Mouse (Mus musculus) hindlimb bud, embryonic 11.5 days (tissue): ENCODE data around the gene Gdf5.
A peak's percentile ranks its signal among the peaks of the same experiment; 100 is the strongest.

Experiments used
- DNase-seq: peaks from one replicate; pipeline ENCODE4 v3.0.0-alpha.2; 2012; ENCODE audit warnings: low read depth, low spot score; ENCODE audit errors: extremely low spot score

Gdf5 gene

DNA sequence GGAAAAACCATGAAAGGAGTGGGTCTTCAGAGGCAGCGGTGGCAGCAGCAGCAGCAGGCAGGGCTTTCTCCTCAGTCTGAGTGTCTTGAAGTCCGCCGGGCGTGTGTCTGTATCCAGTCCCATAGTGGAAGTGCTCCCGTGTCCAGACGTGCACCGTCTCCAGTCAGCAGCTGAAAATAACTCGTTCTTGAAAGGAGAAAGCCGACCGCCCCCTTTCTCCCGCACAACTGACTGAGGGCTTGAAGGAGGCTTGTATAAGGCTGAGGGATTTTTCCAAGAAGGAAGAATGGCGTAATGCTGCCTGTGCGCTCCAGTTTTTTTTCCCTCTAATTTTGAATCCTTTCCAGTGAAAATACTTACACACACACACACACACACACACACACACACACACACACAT is at the start of gene Gdf5:
Gdf5 (minus strand) TSS at position 244 of the 400 bp plus-strand sequence.
- DNase-seq = no peak

DNA sequence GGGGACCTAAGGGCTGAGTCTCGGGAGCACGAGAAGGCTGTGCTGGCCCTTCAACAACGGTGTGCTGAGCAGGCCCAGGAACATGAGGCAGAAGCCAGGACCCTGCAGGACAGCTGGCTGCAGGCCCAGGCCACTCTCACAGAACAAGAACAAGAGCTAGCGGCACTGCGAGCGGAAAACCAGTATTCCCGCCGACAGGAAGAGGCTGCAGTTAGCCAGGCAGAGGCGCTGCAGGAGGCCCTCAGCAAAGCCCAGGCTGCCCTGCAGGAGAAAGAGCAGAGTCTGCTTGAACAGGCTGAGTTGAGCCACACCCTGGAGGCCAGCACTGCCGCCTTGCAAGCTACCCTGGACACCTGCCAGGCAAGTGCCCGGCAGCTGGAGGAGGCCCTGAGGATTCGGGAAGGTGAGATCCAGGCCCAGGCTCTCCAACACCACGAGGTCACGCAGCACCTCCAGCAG is 46.7 kb upstream of the Gdf5 start:
- DNase-seq = no peak

DNA sequence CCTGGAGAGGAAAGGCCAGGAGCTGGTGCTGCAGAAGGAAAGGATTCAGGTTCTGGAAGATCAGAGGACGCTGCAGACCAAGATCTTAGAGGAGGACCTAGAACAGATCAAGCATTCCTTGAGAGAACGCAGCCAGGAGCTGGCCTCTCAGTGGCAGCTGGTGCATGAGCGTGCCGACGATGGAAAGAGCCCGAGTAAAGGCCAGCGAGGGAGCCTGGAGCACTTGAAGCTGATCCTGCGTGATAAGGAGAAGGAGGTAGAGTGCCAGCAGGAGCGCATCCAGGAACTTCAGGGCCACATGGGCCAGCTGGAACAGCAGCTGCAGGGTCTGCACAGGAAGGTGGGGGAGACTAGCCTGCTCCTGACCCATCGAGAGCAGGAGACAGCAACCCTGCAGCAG is 46.0 kb upstream of the Gdf5 start:
- no peak for DNase-seq

DNA sequence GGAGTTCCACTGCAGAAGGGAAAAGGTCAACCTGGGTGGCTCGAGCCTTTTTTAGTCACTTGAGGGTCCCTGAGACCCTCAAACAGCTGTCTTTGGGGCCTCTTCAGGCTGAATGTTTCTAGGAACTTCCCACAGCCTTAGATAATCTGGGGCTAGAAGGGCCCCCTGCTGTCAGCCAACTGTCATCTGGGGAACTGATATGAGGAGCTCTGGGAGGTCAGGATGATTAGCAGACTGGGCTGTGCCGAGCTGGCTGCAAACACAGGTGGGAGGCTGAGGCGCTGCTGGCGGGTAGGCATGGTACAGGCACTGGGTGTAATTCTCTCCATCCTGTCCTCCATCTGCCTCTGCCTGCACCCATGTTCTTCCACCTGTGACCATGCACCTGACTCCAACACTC is 43.9 kb upstream of the Gdf5 start:
- no peak for DNase-seq

DNA sequence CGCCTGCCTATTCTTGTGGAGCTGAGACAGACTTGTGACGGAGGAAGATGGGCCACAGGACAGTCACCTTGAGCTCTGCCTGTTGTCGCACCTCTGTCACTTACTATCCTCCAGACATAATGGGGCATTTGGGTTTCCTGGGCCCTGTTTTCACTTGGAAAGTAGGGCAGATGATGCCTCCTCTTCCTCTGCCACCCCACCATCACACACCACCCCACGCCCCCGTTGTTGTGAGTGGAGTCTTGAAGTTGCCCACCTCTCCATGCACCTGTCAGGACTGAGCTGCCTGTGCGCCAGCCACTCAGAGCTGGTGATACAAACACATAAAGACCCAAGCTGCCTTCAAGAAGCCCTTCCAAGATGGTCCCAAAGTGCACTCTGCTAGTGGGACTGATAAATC is 42.0 kb upstream of the Gdf5 start:
- no peak for DNase-seq

DNA sequence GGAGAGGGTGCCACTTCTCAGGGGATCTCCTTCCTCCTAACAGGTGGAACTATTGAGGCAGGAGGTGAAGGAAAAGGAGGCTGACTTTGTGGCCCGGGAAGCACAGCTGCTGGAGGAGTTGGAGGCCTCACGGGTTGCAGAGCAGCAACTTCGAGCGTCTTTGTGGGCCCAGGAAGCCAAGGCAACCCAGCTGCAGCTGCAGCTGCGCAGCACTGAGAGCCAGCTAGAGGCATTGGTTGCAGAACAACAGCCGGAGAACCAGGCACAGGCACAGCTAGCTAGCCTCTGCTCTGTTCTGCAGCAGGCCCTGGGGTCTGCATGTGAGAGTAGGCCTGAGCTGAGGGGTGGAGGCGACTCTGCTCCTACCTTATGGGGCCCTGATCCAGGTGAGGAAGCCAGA is 40.6 kb upstream of the Gdf5 start:
- DNase-seq = no peak

DNA sequence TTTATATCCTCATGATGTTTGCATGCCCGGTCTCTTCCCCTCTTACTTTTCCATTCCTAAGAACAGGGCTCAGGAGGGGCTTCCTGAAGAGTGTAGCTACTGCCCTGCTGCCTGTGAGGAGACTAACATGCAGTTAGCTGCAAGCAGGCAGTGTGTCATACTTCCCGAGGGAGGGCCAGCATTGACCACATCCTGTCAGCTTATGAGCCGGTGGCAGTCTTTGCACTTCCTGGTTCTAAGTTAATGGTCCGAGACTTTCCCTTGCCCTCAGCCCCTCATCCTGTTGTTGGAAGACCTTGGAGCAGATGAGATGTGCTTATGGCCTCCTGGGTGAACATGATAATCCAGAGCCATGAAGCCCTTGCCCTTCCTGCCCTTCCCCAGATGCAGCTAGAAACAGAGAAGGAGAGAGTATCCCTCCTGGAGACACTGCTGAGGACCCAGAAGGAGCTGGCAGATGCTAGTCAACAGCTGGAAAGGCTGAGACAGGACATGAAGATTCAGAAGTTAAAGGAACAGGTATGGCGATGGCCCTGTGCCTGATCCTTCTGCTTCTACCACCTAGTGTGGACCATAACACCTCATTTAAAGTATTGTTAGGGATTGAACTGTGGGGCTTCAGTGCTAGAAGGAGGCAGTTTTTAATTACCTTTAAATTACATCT is 34.3 kb upstream of the Gdf5 start:
- DNase-seq = no peak

DNA sequence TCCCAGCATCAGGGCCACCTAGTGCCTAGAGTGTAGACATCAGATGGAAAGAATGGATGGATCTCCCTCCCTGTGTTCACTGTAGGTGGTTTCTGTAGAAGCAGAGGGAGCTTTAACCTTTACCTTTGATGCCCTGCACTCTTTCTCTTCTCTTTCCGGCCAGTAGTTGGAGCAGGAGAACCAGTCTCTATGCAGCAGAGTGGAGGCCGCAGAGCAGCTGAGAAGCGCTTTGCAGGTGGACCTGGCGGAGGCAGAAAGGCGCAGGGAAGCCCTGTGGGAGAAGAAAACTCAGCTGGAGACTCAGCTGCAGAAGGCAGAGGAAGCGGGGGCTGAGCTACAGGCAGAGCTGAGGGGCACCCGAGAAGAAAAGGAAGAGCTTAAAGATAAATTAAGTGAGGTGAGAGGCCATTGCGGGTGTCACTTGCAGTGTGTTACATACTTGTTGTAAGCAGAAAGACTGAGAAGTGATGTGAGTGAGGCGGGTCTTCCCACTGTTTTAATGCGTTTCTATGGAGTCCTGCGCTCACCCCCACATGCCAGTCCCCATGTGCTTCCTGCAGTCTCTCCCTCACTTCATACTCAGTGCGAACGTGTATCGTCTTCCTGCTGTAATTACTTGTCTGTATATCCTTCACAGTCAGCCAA is 29.0 kb upstream of the Gdf5 start:
- DNase-seq = no peak

DNA sequence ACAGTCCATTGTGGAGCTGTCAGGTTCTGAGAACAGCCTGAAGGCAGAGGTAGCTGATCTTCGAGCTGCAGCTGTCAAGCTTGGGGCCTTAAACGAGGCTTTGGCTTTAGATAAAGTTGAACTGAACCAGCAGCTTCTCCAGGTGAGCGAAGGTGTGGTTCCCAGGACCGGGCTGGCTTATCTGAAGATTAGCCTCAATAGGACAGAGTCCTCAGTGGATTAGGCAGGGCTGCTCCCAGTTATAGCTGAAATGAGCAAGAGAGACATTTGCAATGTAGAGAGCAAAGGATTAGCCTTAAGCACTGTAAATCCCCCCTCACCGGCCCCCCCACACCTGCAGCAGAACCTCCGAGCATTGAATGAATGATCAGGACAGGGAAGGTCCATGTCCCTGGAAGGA is 28.2 kb upstream of the Gdf5 start:
- no peak for DNase-seq

DNA sequence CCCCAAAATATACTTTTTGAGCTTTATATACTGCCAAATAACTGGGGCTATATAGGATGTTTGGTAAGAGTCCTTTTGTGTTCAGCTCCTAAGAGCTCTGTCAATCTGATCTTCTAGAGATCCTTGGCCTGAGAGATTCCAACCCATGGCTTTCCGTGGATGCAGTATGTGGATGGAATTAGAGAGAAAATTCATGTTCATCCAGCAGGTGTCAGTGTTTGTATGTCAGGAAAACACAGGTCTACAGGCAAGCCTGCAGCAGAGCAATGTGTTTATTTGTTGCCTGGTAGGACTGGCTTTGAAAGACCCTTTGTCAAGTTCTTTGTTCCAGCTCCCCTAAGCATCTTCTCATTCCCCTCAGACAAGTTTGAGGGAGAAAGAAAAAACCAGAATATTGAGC is 17.8 kb upstream of the Gdf5 start:
- DNase-seq = no peak

DNA sequence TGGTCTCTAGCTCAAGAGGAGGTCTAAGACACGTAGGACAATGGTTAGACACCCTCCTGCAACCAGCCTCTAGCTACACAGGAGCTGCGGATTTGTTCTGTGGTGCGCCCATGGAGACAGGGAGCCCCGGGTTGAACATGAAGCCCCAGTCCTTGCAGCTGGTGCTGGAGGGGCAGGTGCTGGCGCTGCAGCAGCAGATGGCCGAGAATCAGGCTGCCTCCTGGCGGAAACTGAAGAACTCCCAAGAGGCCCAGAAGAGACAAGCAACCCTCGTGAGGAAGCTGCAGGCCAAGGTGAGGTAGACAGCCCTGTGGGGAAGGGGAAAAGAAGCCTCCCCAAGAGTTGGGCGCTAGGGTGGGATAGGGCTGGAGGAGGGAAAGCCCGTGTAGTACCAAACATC is 16.7 kb upstream of the Gdf5 start:
- no peak for DNase-seq

DNA sequence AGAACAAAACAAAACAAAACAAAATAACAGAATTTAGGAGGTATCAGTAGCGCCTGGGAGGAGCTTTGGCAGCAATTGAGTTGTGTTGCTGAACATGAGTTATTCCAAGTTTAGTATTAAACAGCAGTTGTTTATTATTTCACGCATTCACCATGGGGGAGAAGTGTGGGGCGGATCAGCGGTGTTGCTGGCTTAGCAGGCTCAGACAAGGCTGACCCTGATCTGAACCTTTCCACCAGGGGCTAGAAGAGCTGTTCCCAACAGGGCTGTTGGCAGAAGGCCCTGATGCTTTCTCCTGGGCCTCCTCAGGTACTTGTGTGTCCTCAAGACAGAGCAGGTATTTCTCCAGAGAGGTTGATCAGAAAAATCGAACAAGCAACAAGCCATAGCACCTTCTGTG is 14.8 kb upstream of the Gdf5 start:
- no peak for DNase-seq

DNA sequence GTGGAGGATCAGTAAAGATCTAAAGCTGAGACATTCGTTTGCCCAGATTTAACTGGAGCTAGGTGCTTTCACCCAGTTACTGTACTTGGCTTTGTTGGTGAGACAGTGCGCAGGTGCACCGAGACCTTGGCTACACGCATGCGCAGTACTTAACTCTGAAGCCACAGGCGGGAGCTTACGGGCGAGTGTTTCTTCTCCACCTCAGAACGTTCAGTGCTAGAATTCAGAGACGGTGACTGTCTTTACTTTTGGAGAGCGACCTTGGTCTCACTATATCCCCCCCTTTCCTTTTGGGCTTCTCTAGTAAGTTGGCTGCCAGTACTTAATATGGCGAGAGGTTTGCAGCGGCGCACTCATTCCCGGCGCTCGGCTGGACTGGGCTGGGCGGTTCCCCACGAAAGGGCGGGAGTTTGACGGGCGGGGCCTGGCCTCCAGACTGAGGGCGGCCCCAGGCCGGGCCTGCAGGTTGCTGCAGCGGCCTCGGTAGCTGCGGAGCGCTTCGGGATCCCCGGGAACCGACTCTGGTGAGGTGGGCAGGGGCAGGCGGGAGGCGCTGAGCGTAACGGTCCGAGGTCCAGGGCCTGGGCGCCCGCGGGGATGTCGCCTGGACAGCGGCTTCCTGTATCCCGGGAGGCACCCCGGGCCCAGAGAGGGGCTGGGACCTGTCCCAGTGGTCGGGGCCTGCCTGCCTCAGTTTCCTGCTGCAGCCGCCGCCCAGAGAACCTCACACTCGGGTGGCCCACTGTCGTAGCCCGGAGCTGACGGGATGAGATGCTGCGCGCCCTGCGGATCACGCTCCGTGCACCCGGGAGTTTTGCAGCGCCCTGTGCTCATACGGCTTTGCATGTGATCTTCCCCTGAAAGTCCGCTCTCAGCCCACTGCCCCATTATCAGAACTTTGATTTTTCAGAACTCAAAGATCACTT is 11.2 kb upstream of the Gdf5 start, which contains the start of gene Cep250:
Cep250 (plus strand) TSS at position 325 of the 926 bp plus-strand sequence.
- DNase-seq = peak; percentile 96

DNA sequence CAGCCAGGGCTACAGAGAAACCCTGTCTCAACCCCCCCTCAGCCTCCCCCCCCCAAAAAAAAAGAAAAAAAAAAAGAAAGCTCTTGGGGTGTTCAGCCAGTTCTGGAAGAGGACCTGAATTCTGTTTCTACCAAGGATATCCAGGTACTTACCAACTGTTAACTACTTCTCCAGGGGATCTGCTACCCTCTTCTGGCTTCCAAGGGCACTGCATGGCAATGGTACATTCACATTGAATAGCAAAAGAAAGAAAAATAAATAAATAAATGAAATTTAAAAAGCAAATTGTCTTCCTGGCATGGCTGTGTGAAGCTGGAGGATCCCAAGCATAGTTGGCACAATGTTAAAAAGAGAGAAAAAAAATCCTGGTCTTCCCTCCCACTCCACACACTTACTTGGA is 6.8 kb upstream of the Gdf5 start:
- DNase-seq = no peak

DNA sequence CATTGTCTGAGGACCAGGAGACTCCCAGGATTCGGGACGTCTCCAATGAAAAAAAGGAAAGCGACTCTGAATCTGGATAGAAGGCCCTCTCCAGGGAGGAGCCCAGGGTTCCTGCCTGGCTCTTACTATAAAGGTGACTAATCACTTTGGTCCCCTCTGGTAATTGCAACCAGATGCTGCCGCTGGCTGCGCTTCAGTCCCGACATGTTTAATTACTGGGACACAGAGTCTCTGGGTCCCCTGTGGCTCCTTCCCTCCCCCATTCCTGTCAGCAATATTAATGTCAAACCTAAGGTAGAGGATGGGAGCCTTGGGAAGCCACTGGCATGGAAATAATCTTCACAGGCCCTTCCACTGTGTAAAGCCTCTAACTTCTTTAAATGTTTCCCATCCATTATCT is 4.2 kb upstream of the Gdf5 start:
- DNase-seq = no peak

DNA sequence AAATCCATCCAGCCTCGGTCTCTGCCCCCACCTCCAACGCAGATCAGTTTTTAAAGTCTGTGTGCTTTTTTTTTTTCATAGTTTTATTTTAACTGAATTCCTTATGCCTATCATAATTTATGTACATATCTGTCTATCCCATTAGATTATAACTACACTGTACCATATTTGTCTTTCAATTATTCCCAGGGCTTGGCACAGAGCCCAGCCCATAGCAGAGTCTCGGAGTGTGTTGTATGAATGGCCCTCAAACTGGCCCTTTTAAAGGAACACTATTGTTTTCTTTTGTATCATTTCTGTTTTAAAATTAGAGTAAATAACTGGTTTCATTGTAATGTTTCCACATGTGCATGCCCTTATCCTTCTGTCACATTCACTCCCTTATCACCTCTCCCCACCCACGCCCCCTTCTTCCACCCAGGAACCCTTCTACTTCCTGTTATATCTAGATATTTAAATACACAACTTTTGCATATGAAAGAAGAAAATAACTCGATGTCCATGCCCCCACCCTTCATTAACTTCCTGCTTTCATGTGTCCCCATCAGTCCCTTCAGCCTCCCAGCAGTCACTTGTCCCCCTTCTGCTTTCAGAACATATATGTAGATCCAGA is 2.3 kb upstream of the Gdf5 start:
- DNase-seq = no peak

DNA sequence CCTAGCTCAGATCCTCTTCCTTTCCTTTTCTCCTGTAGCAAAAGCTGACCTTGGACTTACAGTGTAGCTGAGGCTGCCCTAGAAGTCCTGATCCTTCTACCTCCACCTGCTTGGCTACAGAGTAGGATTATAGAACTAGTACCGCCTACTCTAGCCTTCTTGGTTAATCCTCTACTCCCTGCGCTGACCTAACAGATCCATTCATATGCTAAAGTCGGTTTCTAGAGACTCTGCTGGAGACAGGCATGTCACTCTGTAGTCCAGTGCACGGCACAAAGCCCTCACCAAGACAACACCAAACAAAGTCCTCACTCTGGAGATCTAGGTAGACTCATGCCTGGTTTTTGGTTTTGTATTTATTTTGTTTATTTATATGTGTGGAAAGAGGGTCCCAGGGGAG is 1.3 kb upstream of the Gdf5 start:
- no peak for DNase-seq

DNA sequence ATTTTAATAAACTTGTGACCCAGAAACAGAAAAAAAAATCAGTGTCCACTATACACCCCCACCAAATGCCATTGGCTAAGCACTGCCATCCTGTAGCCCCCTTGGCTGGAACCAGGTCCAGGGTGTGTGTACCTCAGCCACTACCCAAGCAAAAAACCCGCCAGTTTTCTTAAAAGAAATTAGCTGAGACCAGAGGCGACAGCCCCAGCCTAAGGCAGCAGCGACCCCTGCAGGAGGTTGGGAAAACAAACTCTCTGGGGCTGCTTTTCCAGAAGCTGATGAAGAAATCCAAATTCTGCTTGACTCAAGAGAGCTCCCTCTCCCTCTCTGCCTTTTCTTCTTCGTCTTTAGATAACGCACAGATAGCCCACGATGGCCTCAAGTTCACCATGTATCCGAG is 902 bp upstream of the Gdf5 start:
- peak; percentile 62 for DNase-seq

DNA sequence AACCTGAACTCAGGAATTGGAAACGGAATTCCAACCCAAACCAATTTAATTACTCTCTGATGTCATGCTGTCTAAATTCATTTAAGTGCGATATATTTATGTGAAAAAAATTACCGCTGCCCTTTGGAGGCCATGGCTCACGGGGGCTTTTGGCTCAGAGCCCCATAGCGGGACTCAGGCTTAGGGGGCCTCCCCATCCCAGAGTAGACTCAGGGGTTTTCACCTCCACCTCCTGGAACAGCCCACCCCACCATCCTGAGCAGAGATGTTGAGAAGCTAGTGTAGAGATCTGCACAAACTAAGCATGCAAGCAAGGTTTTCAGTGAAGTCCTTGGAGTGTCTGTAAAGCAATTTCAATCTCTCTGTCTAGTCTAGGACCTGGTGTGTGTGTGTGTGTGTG is 413 bp upstream of the Gdf5 start:
- no peak for DNase-seq

DNA sequence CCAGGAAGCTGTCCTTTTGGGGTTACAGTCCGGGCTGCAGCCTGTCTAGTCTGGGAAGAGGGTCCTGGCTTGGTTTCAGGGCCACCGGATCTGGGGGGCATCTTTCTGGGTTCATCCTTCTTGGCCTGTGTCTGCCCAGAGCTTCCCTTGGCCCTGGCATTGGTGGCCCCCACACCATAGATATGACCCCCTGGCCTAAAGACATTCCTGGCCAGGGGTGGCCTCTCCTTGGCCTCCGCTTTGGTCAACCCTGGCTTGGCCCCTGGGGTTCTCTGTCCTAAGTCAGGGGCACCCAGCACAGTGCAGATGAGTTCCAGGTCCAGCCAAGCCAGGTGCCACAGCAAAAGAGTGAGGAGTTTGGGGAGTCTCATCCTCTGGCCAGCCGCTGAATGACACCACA is 482 bp downstream of the Gdf5 start:
- no peak for DNase-seq

DNA sequence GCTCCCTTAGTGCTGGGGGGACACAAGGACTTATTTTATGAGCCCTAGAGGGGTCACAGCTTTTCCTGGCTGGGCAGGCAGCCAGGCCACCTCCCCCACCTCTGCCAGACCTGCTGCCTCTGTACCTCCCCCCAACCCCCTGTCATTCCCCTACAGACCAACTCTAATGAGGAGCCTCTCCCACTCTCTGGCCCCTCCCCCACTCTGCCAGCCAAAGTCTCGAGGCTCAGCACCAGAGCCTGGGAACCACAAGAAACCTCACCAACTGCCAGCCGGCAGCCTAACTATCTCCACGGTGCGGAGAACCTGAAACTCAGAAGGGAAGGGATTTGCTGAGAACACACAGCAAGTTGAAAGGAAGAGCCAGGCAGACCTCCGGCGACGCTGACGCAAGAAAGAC is 1.7 kb downstream of the Gdf5 start:
- no peak for DNase-seq
